Comparison of ENCODE assay signal across 9 mouse cellular contexts in genomic region chr5:25420601-25421000, GRCm38 (mm10).
DNase-seq lines count a peak whose midpoint lies in the region; ATAC-seq lines count a peak whose summit lies in the region.
"Had no signal": no experiment of that assay in that cellular context is flagged by ENCODE, and none has a peak within 500 bp of the region (broad histone marks: within the 10 kb centered on the region; RNA-seq: fewer than 3 reads in every experiment).

No protein-coding gene starts in this region.

- 31% methylated on average over 3 of the region's 3 CpGs for WGBS in neural tube, embryonic 13.5 days

- no peaks in the 10 kb centered on the region for H3K36me3 ChIP-seq in neural tube, embryonic 13.5 days
- H3K36me3 ChIP-seq: heart, embryonic 13.5 days had no signal

- H3K4me2 ChIP-seq in neural tube, embryonic 13.5 days, result no peak overlapping the region
- H3K4me2 ChIP-seq: heart, embryonic 13.5 days had no signal

- no peak overlapping the region for H3K27ac ChIP-seq in neural tube, embryonic 13.5 days (replicated peaks)
- H3K27ac ChIP-seq: heart, embryonic 13.5 days had no signal

- H3K4me1 ChIP-seq in neural tube, embryonic 13.5 days (replicated peaks), result no peaks in the 10 kb centered on the region
- H3K4me1 ChIP-seq: heart, embryonic 13.5 days had no signal

- H3K9ac ChIP-seq in neural tube, embryonic 13.5 days, result no peak overlapping the region
- H3K9ac ChIP-seq: heart, embryonic 13.5 days had no signal

- H3K9me3 ChIP-seq in neural tube, embryonic 13.5 days, result no peaks in the 10 kb centered on the region
- H3K9me3 ChIP-seq: heart, embryonic 13.5 days had no signal

- H3K27me3 ChIP-seq in neural tube, embryonic 13.5 days, result no peaks in the 10 kb centered on the region
- H3K27me3 ChIP-seq: heart, embryonic 13.5 days had no signal

- intact Hi-C loops in left cerebral cortex, postnatal 36 days (cut with DNase I), result loop anchor here (2.0 to 10.0 kb wide), 3 partner anchors 77 to 414 kb away; partner anchors contain the start of gene Kmt2c

- no peak for DNase-seq in neural tube, embryonic 10.5 days (ENCODE audit: extremely low spot score, low spot score)
- DNase-seq in adrenal gland, postnatal 14 days, result peak; percentile 73
- DNase-seq in left cerebral cortex, postnatal 36 days (ENCODE audit: low spot score in 2 of 2), result peak; percentile 44 to 46
- DNase-seq in ovary, postnatal 36 days (ENCODE audit: low spot score), result peak; percentile 22
- peak; percentile 68 for DNase-seq in thymus, postnatal 4 days

- 0 out of 2 replicates have a peak, but pooled peaks have one; percentile 46 for ATAC-seq in neural tube, embryonic 13.5 days (ENCODE audit: low read depth)
- peak; percentile 55; the same call in 1 of the 2 replicates for ATAC-seq in erythroblast, adult 5-6 weeks (replicated peaks; ENCODE audit: low FRiP score, poor library complexity, severe bottlenecking)
- peak; percentile 74 for ATAC-seq in inflammation-experienced regulatory T-cells, adult 6 months

- no peak overlapping the region for H3K4me3 ChIP-seq in neural tube, embryonic 13.5 days
- H3K4me3 ChIP-seq: heart, embryonic 13.5 days had no signal
